Mouse (Mus musculus): Measurements from ENCODE around the gene Anxa9.

DNA sequence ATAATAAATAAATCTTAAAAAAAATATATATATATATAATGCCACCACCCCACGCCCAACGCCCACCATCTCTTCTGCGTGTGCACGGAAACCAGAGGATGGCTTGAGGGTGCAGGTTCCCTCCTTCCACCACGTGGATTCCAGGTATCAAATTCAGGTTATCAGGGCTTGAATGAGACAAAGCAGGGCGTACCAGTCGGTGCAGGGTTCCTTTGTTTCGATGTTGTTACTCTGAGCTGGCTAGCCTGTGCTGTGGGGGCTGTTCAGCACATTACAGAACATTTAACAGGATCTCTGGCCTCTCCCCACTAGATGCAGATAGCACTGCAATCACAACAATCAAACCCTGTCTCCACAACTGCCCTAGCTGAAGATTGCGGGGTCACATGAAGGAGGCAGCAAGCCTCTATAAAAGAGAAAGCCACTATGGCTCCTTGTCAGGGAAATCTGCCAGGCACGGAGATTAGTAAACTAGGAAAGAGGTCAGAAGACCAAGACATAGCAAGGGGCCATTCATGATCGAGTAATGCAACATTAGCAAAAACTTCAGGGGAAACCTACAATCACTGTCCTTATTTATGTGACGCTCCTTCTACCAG lies 36.1 kb downstream of the Anxa9 start:
- no peak for TF ChIP-seq CTCF (IDR thresholded peaks at IDR 0.05; ENCODE audit: low read depth, low read length)
- TF ChIP-seq POLR2A (IDR thresholded peaks at IDR 0.05; ENCODE audit: extremely low read depth, insufficient read depth, low read length) = no peak

All from liver, adult 2 months (tissue).